Mouse (Mus musculus) MEL (cell line): ENCODE results near the gene Creb1. TPM values are rescaled to one million over a fixed set of nuclear protein-coding genes. Genes with fewer than 3 reads are reported as not detected.

ENCODE experiments used
- DNase-seq: peaks from one replicate; pipeline ENCODE4 v3.0.0; 2011; ENCODE audit warnings: low read depth, low spot score
- H3K27ac ChIP-seq: 2 replicates; pipeline ENCODE4 v1.5.1; 2012; ENCODE audit warnings: low read depth, mild to moderate bottlenecking, control low read depth, low read length, moderate library complexity; ENCODE audit not compliant: control insufficient read depth
- H3K27me3 ChIP-seq, 2 experiments: fragments of 150-350 bp in 1 of 2; sonication (generic) in 1 of 2; 2 replicates each; pipeline ENCODE4 v1.6.1; 2012; ENCODE audit warnings: low read length in 2 of 2, mild to moderate bottlenecking in 2 of 2, improper control_type of control experiment in 1 of 2, moderate library complexity in 1 of 2; ENCODE audit not compliant: insufficient read depth in 2 of 2, control insufficient read depth in 1 of 2
- H3K36me3 ChIP-seq, 2 experiments: 2 replicates each; pipeline ENCODE4 v1.6.1; 2012 to 2014; ENCODE audit warnings: low read length in 2 of 2, improper control_type of control experiment in 1 of 2, inconsistent platforms in 1 of 2, mild to moderate bottlenecking in 1 of 2; ENCODE audit not compliant: insufficient read depth in 2 of 2, control insufficient read depth in 1 of 2
- H3K4me1 ChIP-seq, 2 experiments: fragments of 150-350 bp in 1 of 2; sonication (generic) in 1 of 2; 2 replicates each; pipeline ENCODE4 v1.6.1; 2012; ENCODE audit warnings: low read length in 2 of 2, improper control_type of control experiment in 1 of 2, mild to moderate bottlenecking in 1 of 2; ENCODE audit not compliant: insufficient read depth in 2 of 2, control insufficient read depth in 1 of 2
- H3K4me3 ChIP-seq, 2 experiments: fragments of 150-350 bp in 1 of 2; sonication (generic) in 1 of 2; 2 replicates each; pipeline ENCODE4 v1.5.1; 2012; ENCODE audit warnings: low read depth in 2 of 2, low read length in 2 of 2, mild to moderate bottlenecking in 2 of 2, moderate library complexity in 2 of 2, control low read depth in 1 of 2, improper control_type of control experiment in 1 of 2; ENCODE audit not compliant: control insufficient read depth in 1 of 2, insufficient read depth in 1 of 2
- H3K79me2 ChIP-seq: 2 replicates; pipeline ENCODE4 v1.6.1; 2012; ENCODE audit warnings: mild to moderate bottlenecking, low read length, moderate library complexity; ENCODE audit not compliant: control insufficient read depth, poor library complexity, insufficient read depth
- H3K9ac ChIP-seq: 2 replicates; pipeline ENCODE4 v1.6.1; 2012; ENCODE audit warnings: low read depth, mild to moderate bottlenecking, control low read depth, low read length, moderate library complexity; ENCODE audit not compliant: control insufficient read depth, poor library complexity, severe bottlenecking
- H3K9me3 ChIP-seq: fragments of 150-350 bp; sonication (generic); replicated peaks from 2 replicates; pipeline ENCODE4 v1.6.1; 2012; ENCODE audit warnings: mild to moderate bottlenecking, low read length, improper control_type of control experiment, moderate library complexity; ENCODE audit not compliant: insufficient read depth
- BHLHE40 ChIP-seq: IDR thresholded peaks from 2 replicates; pipeline ENCODE4 v1.6.1; 2012; ENCODE audit warnings: low read depth, mild to moderate bottlenecking, inconsistent platforms, low read length, improper control_type of control experiment, borderline replicate concordance
- CHD2 ChIP-seq: IDR thresholded peaks from 2 replicates; pipeline ENCODE4 v1.6.1; 2011; ENCODE audit warnings: low read length, improper control_type of control experiment
- ELF1 ChIP-seq: IDR thresholded peaks from 2 replicates; pipeline ENCODE4 v1.6.1; 2014; ENCODE audit warnings: low read depth, mild to moderate bottlenecking, inconsistent platforms, low read length, improper control_type of control experiment, moderate library complexity
- ETS1 ChIP-seq: IDR thresholded peaks from 2 replicates; pipeline ENCODE4 v1.6.1; 2012; ENCODE audit warnings: low read depth, mild to moderate bottlenecking, inconsistent platforms, low read length, improper control_type of control experiment, moderate library complexity
- GABPA ChIP-seq: IDR thresholded peaks from 2 replicates; pipeline ENCODE4 v1.6.1; 2012; ENCODE audit warnings: low read depth, mild to moderate bottlenecking, inconsistent platforms, low read length, improper control_type of control experiment, moderate library complexity
- GATA1 ChIP-seq: IDR thresholded peaks from 2 replicates; pipeline ENCODE4 v1.6.1; 2011; ENCODE audit warnings: low read depth, low read length, improper control_type of control experiment
- HCFC1 ChIP-seq: IDR thresholded peaks from 2 replicates; pipeline ENCODE4 v1.6.1; 2012; ENCODE audit warnings: low read depth, mild to moderate bottlenecking, inconsistent platforms, low read length, improper control_type of control experiment, moderate library complexity
- JUND ChIP-seq: IDR thresholded peaks from 2 replicates; pipeline ENCODE4 v1.6.1; 2011; ENCODE audit warnings: low read depth, mild to moderate bottlenecking, improper control_type of control experiment, low read length
- MAFK ChIP-seq: IDR thresholded peaks from 2 replicates; pipeline ENCODE4 v1.6.1; 2011; ENCODE audit warnings: low read depth, mild to moderate bottlenecking, low read length, improper control_type of control experiment, borderline replicate concordance
- MAX ChIP-seq: IDR thresholded peaks from 2 replicates; pipeline ENCODE4 v1.6.1; 2011; ENCODE audit warnings: low read length, improper control_type of control experiment
- MAZ ChIP-seq: IDR thresholded peaks from 2 replicates; pipeline ENCODE4 v1.6.1; 2012; ENCODE audit warnings: low read depth, mild to moderate bottlenecking, inconsistent platforms, low read length, improper control_type of control experiment
- MXI1 ChIP-seq: IDR thresholded peaks from 2 replicates; pipeline ENCODE4 v1.6.1; 2011; ENCODE audit warnings: mild to moderate bottlenecking, low read depth, low read length, improper control_type of control experiment
- MYC ChIP-seq: IDR thresholded peaks from 2 replicates; pipeline ENCODE4 v1.6.1; 2011; ENCODE audit warnings: low read depth, mild to moderate bottlenecking, low read length, improper control_type of control experiment, moderate library complexity
- NELFE ChIP-seq: IDR thresholded peaks from 2 replicates; pipeline ENCODE4 v1.6.1; 2011; ENCODE audit warnings: low read depth, low read length, improper control_type of control experiment
- NRF1 ChIP-seq: IDR thresholded peaks from 2 replicates; pipeline ENCODE4 v1.6.1; 2014; ENCODE audit warnings: low read depth, mild to moderate bottlenecking, inconsistent platforms, low read length, improper control_type of control experiment, moderate library complexity; ENCODE audit not compliant: poor library complexity, insufficient read depth, severe bottlenecking
- POLR2A ChIP-seq, 2 experiments: IDR thresholded peaks; 2 replicates each; pipeline ENCODE4 v1.6.1; 2011 to 2012; ENCODE audit warnings: low read length in 2 of 2, mild to moderate bottlenecking in 2 of 2, control low read depth in 1 of 2, improper control_type of control experiment in 1 of 2, low read depth in 1 of 2, moderate library complexity in 1 of 2; ENCODE audit not compliant: control insufficient read depth in 1 of 2, insufficient read depth in 1 of 2, poor library complexity in 1 of 2
- POLR2AphosphoS2 ChIP-seq: IDR thresholded peaks from 2 replicates; pipeline ENCODE4 v1.6.1; 2011; ENCODE audit warnings: low read length, improper control_type of control experiment
- RAD21 ChIP-seq: IDR thresholded peaks from 2 replicates; pipeline ENCODE4 v1.6.1; 2011; ENCODE audit warnings: mild to moderate bottlenecking, low read depth, low read length, improper control_type of control experiment
- RCOR1 ChIP-seq: IDR thresholded peaks from 2 replicates; pipeline ENCODE4 v1.6.1; 2012; ENCODE audit warnings: low read depth, mild to moderate bottlenecking, inconsistent platforms, low read length, improper control_type of control experiment
- SIN3A ChIP-seq: IDR thresholded peaks from 2 replicates; pipeline ENCODE4 v1.6.1; 2012; ENCODE audit warnings: low read length, improper control_type of control experiment, inconsistent platforms
- TAL1 ChIP-seq: IDR thresholded peaks from 2 replicates; pipeline ENCODE4 v1.6.1; 2012; ENCODE audit warnings: mild to moderate bottlenecking, inconsistent platforms, low read length, moderate library complexity, mixed read lengths
- TCF12 ChIP-seq: IDR thresholded peaks from 2 replicates; pipeline ENCODE4 v1.6.1; 2014; ENCODE audit warnings: low read depth, mild to moderate bottlenecking, inconsistent platforms, low read length, improper control_type of control experiment, moderate library complexity
- UBTF ChIP-seq: IDR thresholded peaks from 2 replicates; pipeline ENCODE4 v1.6.1; 2012; ENCODE audit warnings: low read depth, mild to moderate bottlenecking, inconsistent platforms, low read length, improper control_type of control experiment, moderate library complexity, borderline replicate concordance; ENCODE audit not compliant: insufficient read depth
- USF1 ChIP-seq: IDR thresholded peaks from 2 replicates; pipeline ENCODE4 v1.6.1; 2014; ENCODE audit warnings: low read depth, mild to moderate bottlenecking, inconsistent platforms, low read length, improper control_type of control experiment, moderate library complexity
- USF2 ChIP-seq, 2 experiments: IDR thresholded peaks; 2 replicates each; pipeline ENCODE4 v1.6.1; 2011 to 2012; ENCODE audit warnings: improper control_type of control experiment in 2 of 2, low read length in 2 of 2, borderline replicate concordance in 1 of 2, inconsistent platforms in 1 of 2, low read depth in 1 of 2, mild to moderate bottlenecking in 1 of 2; ENCODE audit not compliant: insufficient read depth in 1 of 2
- ZC3H11A ChIP-seq: IDR thresholded peaks from 2 replicates; pipeline ENCODE4 v1.6.1; 2012; ENCODE audit warnings: low read depth, mild to moderate bottlenecking, inconsistent platforms, low read length, improper control_type of control experiment
- ZKSCAN1 ChIP-seq: IDR thresholded peaks from 2 replicates; pipeline ENCODE4 v1.6.1; 2012; ENCODE audit warnings: low read depth, mild to moderate bottlenecking, inconsistent platforms, low read length, improper control_type of control experiment, moderate library complexity
- ZNF384 ChIP-seq: IDR thresholded peaks from 2 replicates; pipeline ENCODE4 v1.6.1; 2012; ENCODE audit warnings: low read depth, mild to moderate bottlenecking, inconsistent platforms, low read length, improper control_type of control experiment
- polyA plus RNA-seq, 2 experiments: library from polyadenylated mRNA; stranded (reverse) in 1 of 2; unstranded in 1 of 2; fragments of >175 nt in 1 of 2; fragments of >200 nt in 1 of 2; gene quantifications; 2 replicates each; pipeline versions ENCODE4 v1.2.1 to v1.2.4; 2012; ENCODE audit warnings: low replicate concordance in 2 of 2, low read depth in 1 of 2; ENCODE audit not compliant: insufficient read length in 2 of 2, insufficient read depth in 1 of 2, missing spikeins in 1 of 2
- total RNA-seq: library from RNA; depleted of rRNA; stranded (reverse); fragments of 300-350 nt; gene quantifications from 2 replicates; pipeline ENCODE4 v1.2.3, GENCODE M21; 2012

The Creb1 gene
- total and polyA plus RNA-seq, 3 experiments, result 21.8 to 49.1 (median 22.8) TPM

DNA sequence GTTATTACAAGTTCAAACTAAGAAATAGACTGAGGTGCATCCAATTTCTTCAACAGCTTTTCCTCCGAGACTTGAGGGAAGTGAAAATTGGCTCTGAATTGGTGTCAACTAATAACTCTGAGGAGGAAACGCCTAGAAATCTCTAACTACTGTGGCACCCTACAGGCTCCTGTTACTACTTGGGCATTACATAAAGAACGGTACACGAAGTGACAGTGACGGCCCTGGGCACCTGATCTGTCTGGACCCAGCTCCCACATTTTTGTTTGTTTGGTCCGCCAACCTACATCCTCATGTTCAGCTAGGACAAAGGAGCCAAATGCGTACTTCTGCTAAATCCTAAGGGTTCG, 84.1 kb downstream of the Creb1 start:
- H3K79me2 ChIP-seq, result peaks cover 4% of the 10 kb centered on the region; the same call in 1 of the 2 replicates
- H3K9me3 ChIP-seq, result no peaks in the 10 kb centered on the region
- peak overlapping the region; percentile 92 for H3K9ac ChIP-seq
- H3K4me3 ChIP-seq, result peak overlapping the region; percentile 86 to 90
- peaks cover 0 to 5% of the 10 kb centered on the region in 2 experiments; a peak in 2 of 4 replicates for H3K4me1 ChIP-seq
- peaks cover 0 to 7% of the 10 kb centered on the region in 2 experiments; a peak in 1 of 4 replicates for H3K36me3 ChIP-seq
- H3K27me3 ChIP-seq, result no peaks in the 10 kb centered on the region
- TF ChIP-seq USF2 (IDR thresholded peaks at IDR 0.05; ENCODE audit: borderline replicate concordance in 1 of 2, insufficient read depth in 1 of 2, low read depth in 1 of 2, low read length in 2 of 2) (no peak), MAFK (no peak), MAZ (no peak), TAL1 (no peak), RCOR1 (no peak), RAD21 (no peak), MAX (no peak), BHLHE40 (no peak), NRF1 (no peak), GATA1 (no peak), HCFC1 (no peak)
- H3K27ac ChIP-seq, result peak overlapping the region; percentile 51
- peak; percentile 50 for DNase-seq

DNA sequence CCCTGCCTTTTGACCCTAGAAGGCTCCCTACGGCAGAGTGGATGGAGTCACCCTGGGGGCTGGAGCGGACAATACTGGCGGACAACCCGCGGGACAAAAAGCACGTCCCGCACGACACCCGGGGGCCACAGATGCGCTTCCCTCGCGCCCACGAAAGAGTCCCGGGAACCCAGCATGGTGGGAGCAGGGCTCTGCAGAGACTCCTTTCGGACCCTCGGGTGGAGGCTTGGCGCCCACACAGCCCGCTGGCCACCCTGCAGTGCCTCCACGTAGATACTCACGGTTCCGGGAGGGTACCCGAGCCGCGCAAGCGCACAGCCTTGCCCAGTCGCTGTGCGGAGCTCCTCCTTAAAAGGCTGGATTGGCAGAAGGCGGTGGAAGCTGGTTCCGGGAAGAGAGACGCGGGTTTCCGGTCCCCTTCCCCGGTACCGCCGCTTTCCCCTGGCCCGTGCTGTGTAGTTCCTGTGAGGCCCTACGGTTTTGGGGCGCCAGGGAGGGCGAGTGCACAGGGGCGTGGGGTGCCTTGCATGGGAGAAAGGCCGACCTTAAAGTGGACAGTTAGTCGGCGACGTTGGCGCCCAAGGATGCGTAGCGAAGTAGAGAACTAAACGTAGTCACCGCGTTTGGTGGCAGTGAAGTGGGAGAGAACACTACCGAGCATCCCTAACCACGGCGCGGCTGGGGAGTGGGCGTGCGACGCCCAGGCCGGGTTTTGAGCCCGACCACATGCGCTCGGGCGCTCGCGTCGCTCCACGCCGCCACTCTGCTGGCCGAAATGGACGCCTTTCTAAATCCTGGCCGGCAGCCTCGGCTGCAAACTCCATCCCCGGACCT, 84.7 kb downstream of the Creb1 start, which contains the start of gene Mettl21a:
TSS of gene Mettl21a (minus strand) at position 362 of the 834 bp plus-strand sequence.
- Histone ChIP-seq H3K4me1 (peaks cover 0 to 5% of the 10 kb centered on the region in 2 experiments; a peak in 2 of 4 replicates), H3K9me3 (no peaks in the 10 kb centered on the region), H3K36me3 (peaks cover 0 to 7% of the 10 kb centered on the region in 2 experiments; a peak in 1 of 4 replicates), H3K4me3 (peak within 1 kb of the TSS; percentile 86 to 90), H3K27ac (peak within 1 kb of the TSS; percentile 76), H3K79me2 (peaks cover 4% of the 10 kb centered on the region; the same call in 1 of the 2 replicates), H3K27me3 (no peaks in the 10 kb centered on the region), H3K9ac (peak within 1 kb of the TSS; percentile 92)
- peak; percentile 93 for DNase-seq
- TF ChIP-seq MAFK (no peak), TCF12 (peak; percentile 40; the same call in 1 of the 2 replicates), RCOR1 (no peak), TAL1 (no peak), ZC3H11A (no peak), ZNF384 (no peak), GABPA (no peak), ETS1 (0 out of 2 replicates have a peak, but pooled peaks have one; percentile 25), MYC (no peak), ZKSCAN1 (no peak), MAZ (no peak), SIN3A (no peak; the same call in 1 of the 2 replicates), MXI1 (peak; percentile 34; the same call in 1 of the 2 replicates), CHD2 (no peak), UBTF (0 out of 2 replicates have a peak, but pooled peaks have one; percentile 64), POLR2AphosphoS2 (peak; percentile 91), ELF1 (peak; percentile 85), POLR2A (IDR thresholded peaks at IDR 0.05; ENCODE audit: control insufficient read depth in 1 of 2, insufficient read depth in 1 of 2, low read depth in 1 of 2, low read length in 2 of 2, poor library complexity in 1 of 2) (peak; percentile 83 to 91), USF2 (IDR thresholded peaks at IDR 0.05; ENCODE audit: borderline replicate concordance in 1 of 2, insufficient read depth in 1 of 2, low read depth in 1 of 2, low read length in 2 of 2) (no peak), USF1 (no peak), MAX (no peak; the same call in 1 of the 2 replicates), HCFC1 (peak; percentile 76), NELFE (peak; percentile 91), RAD21 (no peak), JUND (no peak)
